Mouse (Mus musculus) lung, embryonic 16.5 days (tissue): ENCODE measurements around the gene Arhgap1. TPM values are rescaled to one million over a fixed set of nuclear protein-coding genes. Genes with fewer than 3 reads are reported as not detected.

Experiments used
- polyA plus RNA-seq: library from polyadenylated mRNA; unstranded; fragments of >200 nt; fragmentation: Nextera tagmentation; extraction: Ambion mirVana; gene quantifications from 2 replicates; pipeline ENCODE4 v1.2.1, GENCODE M21; 2015

Arhgap1 gene
- polyA plus RNA-seq, 1 experiment from 2014 or later, result 159 TPM

Other genes starting within 250 kb of the Arhgap1 start
- 69.4 and 72.2 TPM in 2 replicates for gene 1110051M20Rik, start 205.2 kb upstream of the Arhgap1 start, polyA plus RNA-seq
- gene Lrp4, start 192.3 kb upstream of the Arhgap1 start, polyA plus RNA-seq, result 13.9 and 15.4 TPM in 2 replicates
- 75.6 and 84.9 TPM in 2 replicates for gene Ckap5, start 123.1 kb upstream of the Arhgap1 start, polyA plus RNA-seq
- 0.85 and 8.9 TPM in 2 replicates for gene F2, start 13.4 kb upstream of the Arhgap1 start, polyA plus RNA-seq
- gene Zfp408, start 69 bp upstream of the Arhgap1 start, polyA plus RNA-seq, result 8.4 and 12.3 TPM in 2 replicates
- gene Atg13, start 60.7 kb downstream of the Arhgap1 start, polyA plus RNA-seq, result 25.3 and 25.9 TPM in 2 replicates
- gene Harbi1, start 61.0 kb downstream of the Arhgap1 start, polyA plus RNA-seq, result 16.4 and 19.7 TPM in 2 replicates
- 15.9 and 16.1 TPM in 2 replicates for gene Ambra1, start 80.3 kb downstream of the Arhgap1 start, polyA plus RNA-seq